Mouse (Mus musculus) liver, embryonic 11.5 days (tissue): Measurements from ENCODE around the gene Ralgps1. TPM values are rescaled to one million over a fixed set of nuclear protein-coding genes. Genes with fewer than 3 reads are reported as not detected.

Source experiments
- microRNA-seq: library from miRNA; unstranded; fragments of <30 nt; microRNA quantifications from one replicate; pipeline ENCODE4, GENCODE M21; 2017; ENCODE audit warnings: borderline number of aligned reads
- polyA plus RNA-seq: library from polyadenylated mRNA; unstranded; fragments of >200 nt; fragmentation: Nextera tagmentation; extraction: Ambion mirVana; gene quantifications from 2 replicates; pipeline ENCODE4 v1.2.1, GENCODE M21; 2014

Ralgps1 gene
- polyA plus RNA-seq, 1 experiment from 2014 or later = 3.0 TPM

Small RNA genes within 50 kb of the gene (microRNA-seq; reads per million reads assigned to microRNA genes)
- not detected for gene Gm25998

Other genes starting within 250 kb of the Ralgps1 start
- gene Garnl3, start 239.8 kb downstream of the Ralgps1 start, polyA plus RNA-seq = 4.4 and 4.6 TPM in 2 replicates
- 11.3 and 12.2 TPM in 2 replicates for gene Angptl2, start 155.4 kb downstream of the Ralgps1 start, polyA plus RNA-seq
- 6.1 and 7.6 TPM in 2 replicates for gene Zbtb34, start 59.8 kb upstream of the Ralgps1 start, polyA plus RNA-seq
- 12.0 and 14.1 TPM in 2 replicates for gene Zbtb43, start 97.1 kb upstream of the Ralgps1 start, polyA plus RNA-seq